Mouse (Mus musculus): Measurements from ENCODE around the gene Ehbp1. TPM values are rescaled to one million over a fixed set of nuclear protein-coding genes. Genes with fewer than 3 reads are reported as not detected.

The Ehbp1 gene
- polyA plus RNA-seq, 1 experiment from 2014 or later: 11.8 TPM

- Histone ChIP-seq H3K4me2 (peak overlapping the region; percentile 95), H3K36me3 (no peaks in the 10 kb centered on the region), H3K4me3 (replicated peaks) (peak overlapping the region; percentile 56), H3K27me3 (peaks cover 99% of the 10 kb centered on the region), H3K9me3 (no peaks in the 10 kb centered on the region), H3K4me1 (replicated peaks) (peaks cover 47% of the 10 kb centered on the region), H3K9ac (replicated peaks) (peak overlapping the region; percentile 58), H3K27ac (0 out of 2 replicates have a peak overlapping the region, but pooled peaks have one; percentile 29)
- under 1% methylated on average over 44 of the region's 59 CpGs for WGBS
- ATAC-seq (ENCODE audit: insufficient number of reproducible peaks, insufficient read depth, low FRiP score, low TSS enrichment, low read depth): peak; percentile 90
Measured at GRCm38 (mm10) chr11:22001321-22002061, 340.6 kb downstream of the Ehbp1 start.

- H3K27ac ChIP-seq: no peak overlapping the region
- peak overlapping the region; percentile 56 for H3K4me3 ChIP-seq (replicated peaks)
- peaks cover 100% of the 10 kb centered on the region for H3K27me3 ChIP-seq
- H3K36me3 ChIP-seq: no peaks in the 10 kb centered on the region
- peaks cover 55% of the 10 kb centered on the region for H3K4me1 ChIP-seq (replicated peaks)
- H3K9ac ChIP-seq (replicated peaks): peak overlapping the region; percentile 42; the same call in 1 of the 2 replicates
- ATAC-seq (ENCODE audit: insufficient number of reproducible peaks, insufficient read depth, low FRiP score, low TSS enrichment, low read depth): no peak
- no peaks in the 10 kb centered on the region for H3K9me3 ChIP-seq
- WGBS: 1% methylated on average over 43 of the region's 48 CpGs
- H3K4me2 ChIP-seq: peak overlapping the region; percentile 95
Measured at GRCm38 (mm10) chr11:22000316-22001076, 341.6 kb downstream of the Ehbp1 start.

- WGBS: 2% methylated on average over 31 of the region's 31 CpGs
- Histone ChIP-seq H3K9ac (replicated peaks) (no peak overlapping the region), H3K36me3 (no peaks in the 10 kb centered on the region), H3K4me1 (replicated peaks) (peaks cover 53% of the 10 kb centered on the region), H3K27me3 (peaks cover 98% of the 10 kb centered on the region), H3K27ac (no peak overlapping the region), H3K4me3 (replicated peaks) (peak overlapping the region; percentile 56; the same call in 1 of the 2 replicates), H3K4me2 (0 out of 2 replicates have a peak overlapping the region, but pooled peaks have one; percentile 2), H3K9me3 (no peaks in the 10 kb centered on the region)
- ATAC-seq (ENCODE audit: insufficient number of reproducible peaks, insufficient read depth, low FRiP score, low TSS enrichment, low read depth): no peak
Measured at GRCm38 (mm10) chr11:21999396-22000315, 342.4 kb downstream of the Ehbp1 start.

GRCm38 (mm10) chr11:21998141-21999047, 343.7 kb downstream of the Ehbp1 start:
- 3% methylated on average over 32 of the region's 32 CpGs for WGBS
- H3K9ac ChIP-seq (replicated peaks): no peak overlapping the region
- peaks cover 46% of the 10 kb centered on the region for H3K4me1 ChIP-seq (replicated peaks)
- ATAC-seq (ENCODE audit: insufficient number of reproducible peaks, insufficient read depth, low FRiP score, low TSS enrichment, low read depth): no peak
- H3K27ac ChIP-seq: no peak overlapping the region
- peaks cover 98% of the 10 kb centered on the region for H3K27me3 ChIP-seq
- H3K36me3 ChIP-seq: no peaks in the 10 kb centered on the region
- no peak overlapping the region for H3K4me3 ChIP-seq (replicated peaks)
- no peaks in the 10 kb centered on the region for H3K9me3 ChIP-seq
- no peak overlapping the region for H3K4me2 ChIP-seq

- Histone ChIP-seq H3K4me2 (no peak overlapping the region), H3K9me3 (no peaks in the 10 kb centered on the region), H3K4me1 (replicated peaks) (peaks cover 47% of the 10 kb centered on the region), H3K27ac (no peak overlapping the region), H3K27me3 (peaks cover 98% of the 10 kb centered on the region), H3K36me3 (no peaks in the 10 kb centered on the region), H3K4me3 (replicated peaks) (peak overlapping the region; percentile 26; the same call in 1 of the 2 replicates), H3K9ac (replicated peaks) (no peak overlapping the region)
- no peak for ATAC-seq (ENCODE audit: insufficient number of reproducible peaks, insufficient read depth, low FRiP score, low TSS enrichment, low read depth)
- WGBS: under 1% methylated on average over 20 of the region's 20 CpGs
Measured at GRCm38 (mm10) chr11:21997561-21998140, 344.4 kb downstream of the Ehbp1 start.

GRCm38 (mm10) chr11:21996661-21997560, 345.2 kb downstream of the Ehbp1 start:
- Histone ChIP-seq H3K27me3 (peaks cover 95% of the 10 kb centered on the region), H3K9ac (replicated peaks) (0 out of 2 replicates have a peak overlapping the region, but pooled peaks have one; percentile 8), H3K4me1 (replicated peaks) (peaks cover 40% of the 10 kb centered on the region), H3K27ac (no peak overlapping the region), H3K9me3 (no peaks in the 10 kb centered on the region), H3K4me3 (replicated peaks) (peak overlapping the region; percentile 26), H3K36me3 (no peaks in the 10 kb centered on the region), H3K4me2 (peak overlapping the region; percentile 49)
- no peak for ATAC-seq (ENCODE audit: insufficient number of reproducible peaks, insufficient read depth, low FRiP score, low TSS enrichment, low read depth)
- 1% methylated on average over 63 of the region's 63 CpGs for WGBS

GRCm38 (mm10) chr11:21996325-21996647, 345.8 kb downstream of the Ehbp1 start:
- Histone ChIP-seq H3K9ac (replicated peaks) (0 out of 2 replicates have a peak overlapping the region, but pooled peaks have one; percentile 8), H3K4me1 (replicated peaks) (peaks cover 34% of the 10 kb centered on the region), H3K27me3 (peaks cover 93% of the 10 kb centered on the region), H3K4me2 (peak overlapping the region; percentile 49), H3K36me3 (no peaks in the 10 kb centered on the region), H3K4me3 (replicated peaks) (peak overlapping the region; percentile 26), H3K27ac (no peak overlapping the region), H3K9me3 (no peaks in the 10 kb centered on the region)
- no peak for ATAC-seq (ENCODE audit: insufficient number of reproducible peaks, insufficient read depth, low FRiP score, low TSS enrichment, low read depth)
- under 1% methylated on average over 13 of the region's 13 CpGs for WGBS

- peak overlapping the region; percentile 26; the same call in 1 of the 2 replicates for H3K4me3 ChIP-seq (replicated peaks)
- peak overlapping the region; percentile 49; the same call in 1 of the 2 replicates for H3K4me2 ChIP-seq
- H3K36me3 ChIP-seq: no peaks in the 10 kb centered on the region
- peaks cover 92% of the 10 kb centered on the region for H3K27me3 ChIP-seq
- 3% methylated on average over 27 of the region's 27 CpGs for WGBS
- no peak overlapping the region for H3K27ac ChIP-seq
- ATAC-seq (ENCODE audit: insufficient number of reproducible peaks, insufficient read depth, low FRiP score, low TSS enrichment, low read depth): no peak
- H3K4me1 ChIP-seq (replicated peaks): peaks cover 28% of the 10 kb centered on the region
- H3K9me3 ChIP-seq: no peaks in the 10 kb centered on the region
- H3K9ac ChIP-seq (replicated peaks): no peak overlapping the region
Measured at GRCm38 (mm10) chr11:21995534-21996324, 346.4 kb downstream of the Ehbp1 start.

Measured in limb, embryonic 12.5 days (tissue).